Mouse (Mus musculus): ENCODE measurements at regions not wholly inside any gene's neighbourhood (a gene's known extent, or its start where the extent isn't known, plus 50 kb on each side); places are given as distances from the start of the nearest gene placed in this dataset.

DNA sequence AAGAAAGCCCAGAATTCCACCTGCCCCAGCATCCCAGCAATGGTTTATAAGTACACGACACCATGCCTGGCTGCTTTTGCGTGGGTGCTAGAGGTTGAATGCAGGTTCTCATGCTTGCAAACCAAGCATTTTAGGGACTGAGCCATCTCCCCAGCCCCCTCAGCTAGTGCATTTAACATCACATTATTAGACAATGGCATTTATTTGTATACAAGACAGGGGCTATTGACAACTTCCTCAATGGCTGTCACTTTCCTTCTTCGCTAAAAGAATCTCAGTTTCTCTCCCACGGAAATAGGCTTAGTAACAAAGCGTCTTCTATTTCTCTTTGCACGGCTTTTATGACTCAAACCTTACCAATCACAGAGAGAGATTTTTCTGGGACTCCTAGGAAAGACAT is 141.7 kb upstream of the Lrfn2 start:
- DNase-seq (ENCODE audit: low spot score), result no peak

DNA sequence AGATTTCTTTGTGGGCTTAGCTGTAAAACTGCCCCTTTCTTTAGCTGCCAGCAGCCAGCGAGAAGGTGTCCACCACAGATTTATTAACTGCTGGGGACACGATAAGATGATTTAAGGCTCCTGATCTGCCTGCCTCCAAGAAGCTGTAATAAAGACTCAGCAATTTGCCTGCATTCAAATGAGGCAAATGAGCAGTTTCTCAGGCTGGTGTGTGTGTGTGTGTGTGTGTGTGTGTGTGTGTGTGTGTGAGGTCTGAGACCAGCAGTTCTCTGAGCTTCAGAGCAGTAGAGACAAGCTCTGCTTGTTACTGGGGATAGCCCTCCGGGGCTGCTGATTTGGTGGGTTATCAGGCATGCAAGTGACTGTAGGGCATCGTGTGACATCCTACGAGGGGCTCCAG is 139.2 kb upstream of the Lrfn2 start:
- DNase-seq (ENCODE audit: low spot score), result no peak

DNA sequence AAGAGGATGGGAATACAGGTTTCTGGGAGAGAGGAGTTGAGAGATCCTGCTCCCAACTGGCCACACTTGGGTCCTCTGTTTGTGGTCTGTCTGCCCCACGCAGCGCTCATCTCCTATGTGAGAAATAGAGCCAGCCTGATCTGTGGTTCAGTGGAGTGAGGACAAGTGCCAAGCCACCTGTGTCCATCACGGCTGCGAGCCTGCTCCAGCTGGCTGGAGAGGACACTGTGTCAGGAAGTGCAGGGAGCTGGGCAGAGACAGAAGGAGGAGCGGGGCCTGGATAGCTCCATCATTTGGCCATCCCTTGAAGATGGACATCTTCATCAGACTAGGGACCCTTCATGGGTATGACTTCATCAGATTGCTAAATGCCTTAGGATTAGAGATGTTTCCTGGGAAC is 136.4 kb upstream of the Lrfn2 start:
- DNase-seq (ENCODE audit: low spot score), result no peak

DNA sequence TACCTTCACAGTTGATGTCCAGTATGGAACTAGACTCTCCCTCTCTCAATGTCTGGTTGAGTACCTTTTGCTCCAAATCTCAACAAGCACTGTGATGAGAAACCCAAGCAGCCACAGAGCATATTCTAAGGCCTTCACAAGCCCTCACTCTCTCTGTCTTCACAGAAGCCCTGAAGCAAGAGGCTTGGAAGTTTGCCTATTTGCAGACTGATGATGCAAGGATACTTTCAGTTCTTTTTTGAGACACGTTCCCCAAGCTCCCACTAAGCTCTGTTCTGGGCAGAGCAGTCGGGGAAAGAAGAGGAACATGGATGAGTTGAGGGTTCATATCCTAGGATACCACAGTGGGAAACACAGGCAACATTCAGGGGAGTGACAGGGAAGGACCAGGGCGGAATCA is 134.0 kb upstream of the Lrfn2 start:
- DNase-seq (ENCODE audit: low spot score), result no peak

DNA sequence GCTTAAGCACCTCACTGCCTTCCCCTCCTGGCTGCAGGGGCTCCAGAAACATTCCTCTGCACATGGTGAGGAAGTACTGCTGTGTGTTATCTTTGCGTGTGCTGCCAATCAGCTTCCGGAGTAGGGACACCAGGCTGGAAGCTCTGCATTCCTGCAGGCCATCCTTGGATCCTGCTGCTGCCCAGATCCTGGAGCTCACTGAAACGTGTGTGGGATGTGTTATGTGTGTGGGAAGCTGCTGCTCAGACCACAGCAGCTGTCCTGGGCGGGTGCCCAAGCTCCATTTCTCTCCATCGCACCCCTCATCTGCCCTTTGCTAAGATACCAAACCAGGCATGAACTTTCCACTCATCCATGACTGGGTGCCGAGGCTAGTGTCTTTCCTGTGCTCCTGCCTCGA is 129.5 kb upstream of the Lrfn2 start:
- no peak for DNase-seq (ENCODE audit: low spot score)

DNA sequence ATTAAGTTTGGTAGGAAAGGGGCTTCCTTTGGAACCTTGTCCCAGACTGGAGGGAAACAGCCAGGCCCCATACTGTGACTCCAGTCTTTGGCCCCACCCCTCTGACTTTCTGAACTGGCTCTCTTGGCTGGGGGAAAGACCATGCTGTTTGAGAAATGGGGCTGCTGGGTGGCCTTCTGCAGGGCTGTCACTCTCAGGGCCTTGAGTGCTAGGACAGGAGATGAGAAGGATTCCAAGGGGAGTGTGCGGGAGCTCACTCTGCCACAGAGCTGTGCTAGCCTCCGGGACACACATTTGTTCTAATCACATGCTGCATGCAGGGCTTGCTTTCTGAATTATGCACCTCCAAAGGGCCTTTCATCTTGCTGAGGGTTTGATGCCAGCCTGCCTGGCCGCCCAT is 124.3 kb upstream of the Lrfn2 start:
- no peak for DNase-seq (ENCODE audit: low spot score)

DNA sequence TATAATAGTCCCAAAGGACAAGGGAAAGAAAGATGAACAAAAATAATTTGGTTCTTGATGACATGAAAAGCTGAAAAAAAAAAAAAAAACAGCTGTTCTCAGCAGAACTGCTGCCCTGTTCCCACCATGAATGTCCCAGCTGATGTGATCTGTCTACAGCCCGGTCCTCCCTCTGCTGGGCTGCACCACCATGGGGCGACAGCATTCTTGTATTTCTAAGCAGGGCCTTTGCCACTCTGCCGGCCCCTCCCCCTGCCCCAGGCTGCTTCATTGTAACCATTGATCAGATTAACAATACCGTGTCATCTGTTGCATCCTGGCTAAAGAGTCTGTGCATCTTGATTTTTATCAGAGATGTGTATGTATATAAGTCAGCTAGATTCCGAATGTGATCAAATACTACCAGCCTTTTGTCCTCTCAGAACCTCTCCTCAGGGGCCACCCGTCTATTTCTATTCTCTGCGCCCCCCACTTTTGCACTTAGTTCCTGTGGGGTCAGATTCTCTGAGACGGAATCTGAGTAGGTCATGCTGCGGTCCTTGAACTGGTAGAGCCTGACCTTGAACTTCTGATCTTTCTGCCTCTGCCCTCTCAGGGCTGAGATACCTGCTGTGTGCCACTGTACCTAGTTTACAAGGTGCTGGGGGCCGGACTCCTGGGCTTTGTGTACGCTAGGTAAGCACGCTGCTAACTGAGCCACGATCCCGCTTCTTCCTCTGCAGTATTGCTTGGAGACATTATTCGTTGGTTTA is 117.2 kb upstream of the Lrfn2 start:
- no peak for DNase-seq (ENCODE audit: low spot score)

DNA sequence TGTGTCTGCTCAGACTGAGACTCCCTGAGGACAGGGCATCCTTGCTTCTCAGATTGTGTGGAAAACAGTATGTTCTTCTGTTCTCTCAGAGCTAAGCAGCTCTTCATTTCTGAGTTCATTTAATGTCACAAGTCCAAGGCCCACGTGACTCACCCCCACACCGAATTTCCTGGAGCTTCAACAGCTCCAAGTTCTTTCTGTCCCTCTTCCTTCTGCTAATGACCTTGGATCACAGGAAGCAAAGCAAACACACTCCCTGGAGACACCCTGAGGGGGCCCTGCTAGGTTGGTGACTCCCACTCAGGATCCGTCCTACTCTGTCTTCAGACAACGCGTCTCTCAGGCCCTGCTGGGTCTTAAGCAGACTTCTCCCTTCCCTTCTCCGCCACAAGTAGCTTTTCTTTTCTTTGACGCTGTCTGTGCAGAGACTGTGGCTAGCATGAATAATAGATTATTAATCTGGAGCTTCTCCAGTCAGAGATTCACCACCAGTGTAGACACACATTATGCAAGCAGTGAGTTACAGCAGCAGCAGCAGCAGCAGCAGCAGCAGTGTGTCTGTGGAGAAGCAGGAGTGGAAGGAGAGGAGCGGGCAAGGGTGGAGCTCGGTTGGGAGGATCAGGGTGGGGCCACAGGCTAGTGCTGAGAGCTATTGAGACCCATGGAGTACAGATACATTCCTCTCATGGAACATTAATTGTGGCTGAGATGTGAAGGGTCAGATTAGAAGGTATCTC is 115.4 kb upstream of the Lrfn2 start:
- no peak for DNase-seq (ENCODE audit: low spot score)

DNA sequence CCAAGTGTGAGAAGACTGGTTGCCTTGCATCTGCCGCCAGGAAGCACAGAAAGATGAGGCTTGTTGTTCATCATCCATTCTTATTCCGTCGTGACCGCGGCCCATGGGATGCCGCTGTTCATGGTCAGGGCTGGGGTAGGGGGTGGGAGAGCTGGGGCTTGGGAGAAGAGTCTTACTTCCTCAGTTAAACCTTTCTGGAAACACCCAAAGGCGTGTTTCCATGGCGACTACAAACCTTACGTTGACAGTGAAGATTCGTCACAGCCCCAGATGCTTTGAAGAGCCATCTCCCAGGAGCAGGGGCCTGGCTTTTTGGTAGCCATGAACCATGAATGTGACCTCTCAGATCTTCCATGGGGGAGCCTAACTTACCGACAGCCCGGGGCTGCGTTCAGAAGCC is 114.6 kb upstream of the Lrfn2 start:
- no peak for DNase-seq (ENCODE audit: low spot score)

DNA sequence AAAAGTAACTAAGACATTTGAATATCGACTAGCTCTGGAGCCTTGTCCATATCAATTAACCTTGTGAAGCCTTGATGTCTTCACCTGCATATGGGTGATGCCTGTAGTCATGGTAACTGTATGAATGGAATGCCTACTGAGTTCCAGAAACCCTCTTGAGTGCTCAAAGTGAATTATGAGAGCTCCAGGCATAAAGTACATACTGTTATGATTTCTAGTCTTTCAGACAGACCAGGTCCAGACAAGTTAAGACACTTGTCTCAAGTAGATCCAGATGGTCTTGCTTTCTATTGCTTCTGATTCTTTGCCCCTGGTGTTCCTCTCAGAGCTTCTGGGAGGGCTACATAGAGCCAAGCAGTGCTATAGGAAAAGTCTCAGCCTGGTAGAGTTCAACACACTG is 112.5 kb upstream of the Lrfn2 start:
- DNase-seq (ENCODE audit: low spot score), result peak; percentile 29

DNA sequence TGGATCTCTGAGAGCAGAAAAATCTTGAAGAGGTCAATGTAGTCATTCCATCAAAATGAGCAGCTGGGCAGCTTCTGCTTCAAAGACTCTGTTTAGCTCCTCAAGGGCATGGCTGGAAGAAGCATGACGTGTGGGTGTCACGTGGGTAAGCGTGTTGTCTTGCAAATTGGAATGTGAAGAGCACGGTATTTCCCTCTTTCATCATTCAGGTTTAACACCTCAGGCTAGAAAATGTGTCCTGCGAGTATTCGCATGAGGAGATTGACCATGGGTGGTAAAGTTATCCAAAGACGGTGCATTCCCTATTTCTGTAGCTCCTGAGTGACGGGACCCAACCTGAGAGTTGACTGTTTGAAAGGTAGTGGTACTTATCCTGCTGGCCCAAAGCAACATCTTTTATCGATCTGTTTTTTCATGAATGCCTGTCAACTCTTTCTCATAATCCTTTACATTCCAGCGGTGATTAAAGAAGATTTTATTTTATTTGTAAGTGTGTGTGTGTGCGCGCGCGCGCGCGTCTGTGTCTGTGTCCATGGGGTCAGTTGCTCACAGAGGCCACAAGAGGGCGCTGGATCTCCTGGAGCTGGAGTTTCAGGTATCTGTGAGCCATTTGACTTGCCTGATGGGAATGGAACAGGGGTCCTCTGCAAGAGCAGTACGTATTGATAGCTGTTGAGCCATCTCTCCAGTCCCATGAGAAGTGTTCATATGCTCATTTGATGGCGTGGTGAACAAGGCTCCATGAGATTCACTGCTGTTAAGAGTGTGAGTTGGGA is 109.9 kb upstream of the Lrfn2 start:
- no peak for DNase-seq (ENCODE audit: low spot score)

DNA sequence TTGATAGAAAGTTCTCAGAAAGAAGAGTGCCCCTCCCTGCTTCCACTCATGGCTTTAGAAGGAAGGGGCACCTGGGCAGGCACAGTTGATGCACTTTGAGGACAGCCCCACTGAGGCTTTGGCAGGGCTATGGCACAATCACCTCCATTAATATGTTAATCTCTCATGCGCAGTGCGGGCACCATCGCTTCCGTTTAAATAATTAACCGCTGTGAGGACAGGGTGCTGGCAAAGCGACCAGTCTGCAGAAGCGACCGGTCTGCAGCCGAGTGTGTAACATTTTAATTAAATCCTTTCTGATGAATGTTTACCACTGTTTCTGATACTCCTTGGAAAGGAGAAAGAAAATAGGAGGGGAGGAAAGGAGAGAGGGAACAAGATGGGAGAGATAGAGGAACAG is 108.3 kb upstream of the Lrfn2 start:
- no peak for DNase-seq (ENCODE audit: low spot score)

DNA sequence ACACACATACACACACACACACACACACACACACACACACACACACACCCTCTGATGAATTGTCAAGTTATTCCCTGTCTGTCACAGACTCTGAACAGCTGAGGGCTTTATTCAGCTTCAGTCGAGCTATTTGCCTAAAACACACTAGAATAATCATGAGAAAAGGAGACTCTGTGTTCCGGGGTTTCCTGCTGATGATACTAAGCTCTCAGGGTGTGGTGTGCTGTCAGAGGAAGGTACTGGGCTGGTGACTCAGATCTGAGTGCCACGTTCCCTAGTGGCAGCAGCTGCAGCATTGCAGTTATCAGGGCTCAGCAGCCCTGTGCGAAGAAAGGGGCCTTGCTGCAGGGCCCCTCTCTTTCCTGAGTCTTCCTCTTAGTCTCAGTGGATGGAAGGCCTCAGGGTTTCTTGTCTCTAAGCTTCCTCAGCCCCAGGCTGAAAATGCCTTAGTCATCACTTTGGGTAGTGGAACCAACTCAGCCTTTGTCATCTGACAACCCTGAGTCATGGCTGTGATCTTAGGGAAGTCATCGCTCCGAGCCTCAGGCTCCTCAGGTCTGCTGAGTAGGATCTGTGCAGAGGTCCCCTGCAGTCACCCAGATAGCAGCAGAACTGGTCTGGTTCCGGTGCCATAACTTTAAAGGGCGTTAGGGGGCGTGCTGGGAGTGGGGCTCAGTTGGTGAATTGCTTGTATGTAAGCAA is 106.8 kb upstream of the Lrfn2 start:
- DNase-seq (ENCODE audit: low spot score), result no peak

DNA sequence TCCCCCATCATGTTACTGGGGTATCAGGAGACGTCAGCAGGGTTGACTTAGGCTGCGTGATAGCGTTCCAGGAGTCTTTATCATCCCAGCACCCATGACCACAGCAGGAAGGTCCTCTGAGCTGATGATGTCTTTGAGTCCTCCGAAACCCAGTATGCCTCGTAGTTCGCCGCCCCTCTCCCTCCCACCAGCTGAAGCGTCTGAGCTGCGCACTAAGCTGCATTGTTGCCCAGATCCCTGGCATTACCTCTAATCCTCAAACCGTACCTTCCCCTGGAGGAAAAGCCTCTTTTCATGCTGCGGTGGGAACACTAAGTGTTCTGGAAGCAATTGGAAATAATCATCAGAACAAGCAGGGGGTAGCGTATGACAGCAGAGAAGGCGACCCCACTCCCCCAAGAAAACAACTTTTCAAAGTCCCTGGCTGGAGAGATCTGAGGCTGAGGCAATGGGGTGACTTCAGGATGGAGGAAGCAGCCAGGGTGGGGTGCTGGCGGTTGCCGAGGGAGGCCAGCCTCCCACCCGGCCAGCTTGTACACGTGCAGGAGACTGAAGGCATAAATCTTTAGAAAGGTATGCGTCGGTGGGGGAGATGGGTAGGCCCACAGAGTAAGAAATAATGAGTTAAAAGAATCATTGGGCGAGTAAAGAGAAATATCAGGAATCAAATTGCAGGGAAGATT is 93.7 kb upstream of the Lrfn2 start:
- DNase-seq (ENCODE audit: low spot score), result no peak

DNA sequence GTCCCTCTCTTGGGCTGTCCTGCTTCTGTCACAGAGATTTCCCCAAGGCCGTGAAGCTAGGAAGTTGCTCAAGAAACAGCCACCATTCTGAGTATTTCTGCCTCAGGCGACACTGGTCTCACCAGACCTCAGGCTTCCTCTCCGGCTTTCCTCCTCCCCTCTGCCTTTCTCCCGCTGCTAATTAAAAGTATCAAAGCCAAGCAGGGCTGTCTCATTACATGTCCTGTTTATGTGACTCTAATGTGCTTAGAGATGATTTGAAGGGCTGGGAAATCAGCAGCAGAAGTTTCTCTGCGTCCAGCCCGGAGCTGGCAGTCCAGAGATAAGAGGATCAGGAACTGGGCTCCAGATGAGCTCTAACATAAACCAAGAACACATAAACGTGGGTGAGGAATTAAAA is 84.3 kb upstream of the Lrfn2 start:
- DNase-seq (ENCODE audit: low spot score), result no peak

DNA sequence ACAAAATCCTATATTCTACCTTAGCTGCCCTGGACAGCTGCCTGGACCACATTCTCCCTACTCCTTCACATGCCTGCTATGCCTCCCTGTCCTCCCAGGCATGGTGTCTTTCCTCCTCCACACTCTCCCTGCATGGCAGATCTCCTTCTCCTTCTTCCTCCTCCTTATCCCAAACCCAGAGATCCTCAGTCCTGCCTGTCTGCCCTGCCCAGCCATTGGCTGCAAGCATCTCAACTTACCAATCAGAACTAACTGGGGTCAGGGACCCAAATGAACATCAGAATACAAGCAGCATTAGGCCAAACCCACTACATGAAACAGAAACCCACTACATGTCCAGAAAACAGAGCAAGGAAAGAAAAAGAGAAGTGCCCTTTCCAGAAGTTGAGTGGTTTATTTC is 81.3 kb upstream of the Lrfn2 start:
- DNase-seq (ENCODE audit: low spot score), result no peak

DNA sequence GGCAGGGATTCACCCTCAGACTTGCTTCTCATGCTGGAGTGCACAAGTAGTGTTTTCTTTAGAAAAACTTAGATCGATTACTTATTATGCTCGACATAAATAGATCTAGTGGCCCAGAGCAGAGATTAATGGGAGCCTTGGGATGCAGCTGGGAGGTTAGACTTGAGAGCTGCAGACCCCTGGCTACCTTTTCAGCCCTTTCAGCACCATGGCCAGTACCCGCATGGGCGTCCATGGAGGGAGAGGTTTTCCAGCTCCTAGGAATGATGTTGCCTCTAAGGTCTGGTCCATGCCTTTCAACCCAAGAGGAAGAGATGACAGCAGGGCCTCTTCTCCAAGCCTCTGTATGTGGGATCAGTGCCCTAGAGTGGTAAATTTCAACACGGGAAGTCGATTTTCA is 73.3 kb upstream of the Lrfn2 start:
- no peak for DNase-seq (ENCODE audit: low spot score)

DNA sequence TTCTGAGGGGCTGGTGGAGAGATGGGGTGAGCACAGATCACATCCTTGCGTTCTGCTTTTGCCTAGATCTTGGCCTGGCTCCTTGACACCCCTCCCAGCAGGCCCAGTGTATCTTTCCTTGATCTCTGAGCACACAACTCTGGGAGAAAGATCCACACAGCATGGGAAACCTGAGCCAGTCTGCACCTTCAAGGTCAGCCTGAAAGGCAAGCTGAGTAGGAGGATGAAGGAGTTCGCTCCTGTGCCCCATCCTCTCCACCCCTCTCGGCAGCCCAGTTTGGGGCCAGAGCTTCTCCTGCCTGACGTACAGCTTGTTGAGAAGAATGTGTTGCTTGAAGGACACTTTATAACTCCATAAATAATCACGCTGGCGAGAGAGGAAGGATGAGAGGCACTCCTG is 61.7 kb upstream of the Lrfn2 start:
- no peak for DNase-seq (ENCODE audit: low spot score)

DNA sequence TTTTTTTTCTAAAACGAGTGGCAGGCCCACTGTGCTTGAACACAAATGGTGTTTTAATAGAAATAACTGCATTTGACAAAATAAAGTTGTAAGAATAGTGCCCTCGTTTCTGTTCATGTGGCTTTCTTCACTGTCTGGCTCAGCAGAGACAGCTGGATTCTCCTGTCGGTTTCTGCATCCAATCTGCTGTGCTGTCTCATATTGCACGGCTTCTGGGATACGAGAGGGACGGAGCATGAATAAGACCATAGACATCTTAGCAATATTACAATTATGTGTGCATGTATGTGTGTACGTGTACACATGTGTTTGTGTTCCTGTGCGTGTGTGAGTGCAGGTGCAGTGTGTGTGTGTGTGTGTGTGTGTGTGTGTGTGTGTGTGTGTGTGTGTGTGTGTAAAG is 54.7 kb upstream of the Lrfn2 start:
- DNase-seq (ENCODE audit: low spot score), result no peak

DNA sequence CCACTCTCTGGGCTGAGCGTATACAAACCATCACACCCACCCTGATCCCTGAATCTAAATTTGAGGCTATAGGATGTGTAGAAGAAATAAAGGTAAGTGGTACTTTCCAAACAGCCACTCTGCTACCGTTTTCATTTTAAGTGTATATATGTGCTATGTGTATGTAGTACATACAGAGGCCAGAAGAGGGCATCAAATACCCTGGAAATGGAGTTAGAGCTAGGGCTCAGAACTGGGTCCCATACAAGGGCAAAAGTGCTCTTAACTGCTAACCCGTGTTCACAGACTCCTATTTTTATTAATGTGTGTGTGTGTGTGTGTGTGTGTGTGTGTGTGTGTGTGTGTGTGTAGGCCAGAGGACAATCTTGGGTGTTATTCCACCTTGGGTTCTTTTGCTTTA is 51.6 kb upstream of the Lrfn2 start:
- no peak for DNase-seq (ENCODE audit: low spot score)

DNA sequence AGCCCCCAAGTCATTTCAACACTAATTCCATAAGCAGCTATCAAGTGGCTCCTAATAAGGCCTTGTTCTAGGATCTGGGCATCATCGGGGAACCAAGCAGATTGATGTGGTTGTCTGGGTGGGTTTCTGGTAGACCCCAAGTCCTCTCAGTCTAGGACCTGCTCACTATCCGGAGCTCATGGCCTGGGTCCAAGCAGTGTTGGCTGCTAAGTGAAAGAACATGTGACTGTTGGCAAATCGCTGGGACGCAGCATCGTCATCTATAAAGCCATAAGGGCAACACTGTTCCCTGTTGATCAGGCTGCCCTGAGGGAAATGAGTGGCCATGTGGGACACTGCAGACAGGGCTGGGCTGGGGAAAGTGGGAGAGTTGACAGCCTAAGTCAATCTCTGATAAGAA is 50.2 kb upstream of the Lrfn2 start:
- DNase-seq (ENCODE audit: low spot score), result no peak
